Mouse (Mus musculus) neural tube, embryonic 13.5 days (tissue): ENCODE measurements around the gene H2-Q1. TPM values are rescaled to one million over a fixed set of nuclear protein-coding genes. Genes with fewer than 3 reads are reported as not detected.
"Not testable (repeated sequence)": the region's sequence is repeated elsewhere in the genome, so short reads cannot be mapped to it uniquely, and the experiment has no call there.

ENCODE experiments used
- ATAC-seq: fragments of 200-750 bp; cut with Nextera tagmentation; 2 replicates; pipeline ENCODE4 v1.8.0; 2017; ENCODE audit warnings: low read depth, mild to moderate bottlenecking, moderate TSS enrichment, moderate library complexity
- H3K27ac ChIP-seq: fragments of 300-500 bp; sonication (generic); replicated peaks from 2 replicates; pipeline ENCODE4 v1.5.1; 2015; ENCODE audit warnings: moderate library complexity, mild to moderate bottlenecking, inconsistent platforms
- H3K27me3 ChIP-seq: fragments of 300-500 bp; sonication (generic); 2 replicates; pipeline ENCODE4 v1.6.1; 2015; ENCODE audit warnings: mild to moderate bottlenecking, inconsistent platforms
- H3K36me3 ChIP-seq: fragments of 300-500 bp; sonication (generic); 2 replicates; pipeline ENCODE4 v1.6.1; 2015; ENCODE audit warnings: mild to moderate bottlenecking, inconsistent platforms
- H3K4me1 ChIP-seq: fragments of 300-500 bp; sonication (generic); replicated peaks from 2 replicates; pipeline ENCODE4 v1.6.1; 2015; ENCODE audit warnings: inconsistent platforms
- H3K4me2 ChIP-seq: fragments of 300-500 bp; sonication (generic); 2 replicates; pipeline ENCODE4 v1.6.1; 2015; ENCODE audit warnings: inconsistent platforms, mild to moderate bottlenecking, moderate library complexity
- H3K4me3 ChIP-seq: fragments of 300-500 bp; sonication (generic); 2 replicates; pipeline ENCODE4 v1.5.1; 2015; ENCODE audit warnings: mild to moderate bottlenecking, inconsistent platforms
- H3K9ac ChIP-seq: fragments of 300-500 bp; sonication (generic); 2 replicates; pipeline ENCODE4 v1.6.1; 2015; ENCODE audit warnings: moderate library complexity, mild to moderate bottlenecking, inconsistent platforms
- H3K9me3 ChIP-seq: fragments of 300-500 bp; sonication (generic); 2 replicates; pipeline ENCODE4 v1.6.1; 2016; ENCODE audit warnings: inconsistent platforms
- WGBS: fragments of 180-500 bp; shearing (Covaris S2); methylation state at CpG from one replicate; pipeline ENCODE4 v1.1.7; 2015; 5-methylcytosine and 5-hydroxymethylcytosine counted together
- polyA plus RNA-seq: library from polyadenylated mRNA; unstranded; fragments of >200 nt; fragmentation: Nextera tagmentation; extraction: Ambion mirVana; gene quantifications from 2 replicates; pipeline ENCODE4 v1.2.1, GENCODE M21; 2015

H2-Q1 gene
- polyA plus RNA-seq, 1 experiment from 2014 or later = 0.22 TPM

DNA sequence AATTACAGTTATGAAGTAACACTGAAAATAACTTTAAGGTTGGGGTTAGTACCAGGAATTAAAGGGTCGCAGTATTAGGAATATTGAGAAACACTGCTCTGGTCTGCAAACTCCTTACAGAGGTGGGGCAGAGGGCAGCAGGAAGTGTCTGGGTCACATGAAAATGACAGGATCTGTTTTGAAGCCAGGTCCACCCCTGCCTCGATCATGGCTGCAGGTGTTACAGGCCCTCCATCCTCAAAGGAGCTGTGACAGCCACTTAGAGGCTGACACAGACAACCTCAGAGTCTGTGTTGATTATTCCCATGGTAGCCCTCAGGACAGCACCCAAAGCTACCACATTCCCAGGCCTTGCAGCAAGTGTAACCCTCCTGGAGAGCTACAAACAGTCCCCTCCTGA is 16.9 kb upstream of the H2-Q1 start:
- WGBS = 88% methylated on average over 2 of the region's 2 CpGs
- no peak for ATAC-seq
- H3K27ac ChIP-seq = no peak overlapping the region

DNA sequence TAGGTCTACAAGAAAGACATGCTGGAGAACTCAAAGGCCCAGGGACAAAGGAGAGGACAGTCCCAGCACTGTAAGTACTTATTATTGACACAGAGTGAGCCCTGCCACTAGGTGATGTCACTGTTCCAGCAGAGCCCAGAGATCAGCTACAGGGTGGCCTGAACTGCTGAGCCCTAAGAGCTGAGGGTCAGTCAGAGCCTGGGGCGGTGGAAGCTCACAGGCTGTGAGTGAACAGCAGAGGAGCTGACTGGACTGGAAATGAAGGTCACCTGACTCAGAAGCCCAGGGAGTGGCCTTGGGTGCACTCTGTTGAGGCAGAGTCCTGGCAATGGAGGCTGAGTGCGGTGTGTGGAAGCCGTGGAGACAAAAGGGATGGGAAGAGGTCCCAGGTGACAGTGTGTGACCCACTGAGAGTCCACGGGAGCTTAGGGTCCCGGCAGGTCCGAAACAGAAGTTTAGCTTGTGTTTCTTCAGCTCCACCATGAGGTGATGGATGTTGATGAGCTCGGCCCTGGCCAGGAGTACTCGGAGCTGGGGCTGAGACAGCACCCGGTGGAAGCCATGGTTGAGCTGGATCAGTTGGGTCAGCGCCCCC is 16.4 kb upstream of the H2-Q1 start:
- H3K4me2 ChIP-seq = no peak overlapping the region
- WGBS = 87% methylated on average over 10 of the region's 10 CpGs
- H3K4me1 ChIP-seq = no peaks in the 10 kb centered on the region
- no peak for ATAC-seq
- H3K27ac ChIP-seq = no peak overlapping the region
- no peak overlapping the region for H3K9ac ChIP-seq
- no peaks in the 10 kb centered on the region for H3K36me3 ChIP-seq
- no peaks in the 10 kb centered on the region for H3K9me3 ChIP-seq
- H3K4me3 ChIP-seq = no peak overlapping the region
- 0 out of 2 replicates have a peak, but pooled peaks cover 12% of the 10 kb centered on the region for H3K27me3 ChIP-seq

More for the DNA sequence above, 16.9 kb upstream of the H2-Q1 start:
- Histone ChIP-seq H3K9me3 (no peaks in the 10 kb centered on the region), H3K4me2 (no peak overlapping the region), H3K4me3 (no peak overlapping the region), H3K9ac (no peak overlapping the region), H3K4me1 (no peaks in the 10 kb centered on the region), H3K36me3 (no peaks in the 10 kb centered on the region), H3K27me3 (0 out of 2 replicates have a peak, but pooled peaks cover 6% of the 10 kb centered on the region)

DNA sequence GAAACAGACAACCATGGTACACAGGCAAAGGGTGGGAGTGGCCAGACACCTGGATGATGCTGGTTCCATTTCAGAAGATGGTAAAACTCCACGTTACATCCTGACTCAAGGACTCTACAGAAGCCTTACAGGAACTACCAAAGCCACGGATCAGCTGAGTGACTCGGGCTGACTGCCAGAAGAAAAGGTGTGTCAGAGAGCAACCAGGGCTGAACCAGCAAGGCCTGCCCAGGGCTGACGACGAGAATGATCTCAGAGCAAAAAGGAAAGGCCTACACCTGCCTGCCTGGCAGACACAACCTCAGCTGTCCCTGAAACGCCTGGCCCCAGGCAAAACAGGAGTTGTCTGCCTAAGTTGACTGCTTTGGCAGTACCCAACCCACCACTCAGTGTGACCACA is 15.7 kb upstream of the H2-Q1 start:
- ATAC-seq = no peak
- H3K4me2 ChIP-seq = no peak overlapping the region
- H3K27me3 ChIP-seq = 0 out of 2 replicates have a peak, but pooled peaks cover 16% of the 10 kb centered on the region
- H3K9ac ChIP-seq = no peak overlapping the region
- no peak overlapping the region for H3K27ac ChIP-seq
- no peaks in the 10 kb centered on the region for H3K9me3 ChIP-seq
- H3K36me3 ChIP-seq = no peaks in the 10 kb centered on the region
- no peak overlapping the region for H3K4me3 ChIP-seq
- H3K4me1 ChIP-seq = no peaks in the 10 kb centered on the region
- WGBS = 78% methylated on average over 6 of the region's 6 CpGs

DNA sequence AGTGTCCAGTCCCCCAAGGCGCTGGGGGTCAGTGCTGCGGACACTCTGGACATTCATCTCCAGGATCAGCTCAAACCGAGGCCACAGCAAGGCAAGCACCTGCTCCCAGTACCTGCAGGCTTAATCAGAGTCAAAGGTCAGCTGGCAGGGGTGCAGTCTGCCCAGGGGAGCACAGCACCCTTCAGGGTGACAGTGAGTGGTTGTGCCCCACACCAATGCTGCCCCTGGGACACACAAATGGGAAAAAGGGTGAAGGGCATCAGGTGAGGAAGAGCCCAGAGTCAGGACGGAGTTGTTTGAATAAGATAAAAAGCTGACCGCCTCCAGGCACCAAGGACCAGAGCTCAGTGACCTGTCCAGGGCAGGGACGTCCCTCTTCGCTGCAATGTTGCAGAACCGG is 15.3 kb upstream of the H2-Q1 start:
- not testable (repeated sequence) for H3K9me3 ChIP-seq, H3K4me2 ChIP-seq, H3K4me1 ChIP-seq, H3K4me3 ChIP-seq, H3K27ac ChIP-seq, H3K36me3 ChIP-seq, ATAC-seq, H3K9ac ChIP-seq
- WGBS = 87% methylated on average over 8 of the region's 8 CpGs
- H3K27me3 ChIP-seq = 0 out of 2 replicates have a peak, but pooled peaks cover 16% of the 10 kb centered on the region

DNA sequence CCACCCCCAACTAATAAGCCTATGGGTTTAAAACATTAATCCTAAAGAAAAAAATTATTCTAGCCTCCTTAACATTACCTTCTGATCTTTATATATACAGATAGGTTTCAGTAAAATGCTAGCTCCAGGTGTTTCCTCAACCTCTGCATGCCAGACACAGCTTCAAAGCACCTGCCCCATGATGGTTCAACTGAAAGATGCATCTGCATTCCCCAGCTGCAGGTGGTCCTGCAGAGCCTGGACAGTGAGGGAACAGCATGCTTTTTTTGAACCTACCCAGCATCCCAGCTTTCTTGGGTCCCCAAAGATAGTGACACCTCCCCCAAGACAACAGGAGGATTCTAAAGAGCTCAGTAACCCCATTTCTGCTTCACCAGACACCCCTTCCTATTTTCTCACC is 1.5 kb upstream of the H2-Q1 start:
- Histone ChIP-seq H3K36me3 (no peaks in the 10 kb centered on the region), H3K4me1 (peaks cover 9% of the 10 kb centered on the region), H3K9ac (no peak overlapping the region), H3K9me3 (no peaks in the 10 kb centered on the region), H3K27ac (no peak overlapping the region), H3K4me2 (no peak overlapping the region), H3K4me3 (no peak overlapping the region), H3K27me3 (peaks cover 60% of the 10 kb centered on the region)
- no peak for ATAC-seq

DNA sequence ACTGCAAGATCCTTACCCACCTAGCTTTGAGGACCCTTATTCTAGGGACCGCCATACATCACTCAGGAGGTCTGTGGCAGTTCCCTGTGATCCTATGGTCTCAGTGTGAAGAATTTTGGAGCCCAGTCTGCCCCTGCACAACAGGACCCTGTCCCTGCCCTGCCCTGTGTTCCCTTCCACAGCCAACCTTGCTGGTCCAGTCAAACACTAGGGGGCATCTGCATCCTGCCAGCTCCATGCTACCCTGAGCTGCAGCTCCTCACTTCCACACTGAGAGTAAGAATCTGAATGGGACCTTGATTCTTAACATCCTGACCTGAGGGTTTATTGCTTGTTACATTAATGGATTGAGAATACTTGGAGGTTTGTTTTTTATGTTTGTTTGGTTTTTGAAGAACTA is 4.9 kb downstream of the H2-Q1 start:
- not testable (repeated sequence) for H3K36me3 ChIP-seq, ATAC-seq, H3K4me3 ChIP-seq, H3K4me2 ChIP-seq, H3K4me1 ChIP-seq, H3K9me3 ChIP-seq, H3K9ac ChIP-seq, H3K27ac ChIP-seq
- peaks cover 35% of the 10 kb centered on the region for H3K27me3 ChIP-seq
- WGBS = 72% methylated on average over 1 of the region's 1 CpGs

DNA sequence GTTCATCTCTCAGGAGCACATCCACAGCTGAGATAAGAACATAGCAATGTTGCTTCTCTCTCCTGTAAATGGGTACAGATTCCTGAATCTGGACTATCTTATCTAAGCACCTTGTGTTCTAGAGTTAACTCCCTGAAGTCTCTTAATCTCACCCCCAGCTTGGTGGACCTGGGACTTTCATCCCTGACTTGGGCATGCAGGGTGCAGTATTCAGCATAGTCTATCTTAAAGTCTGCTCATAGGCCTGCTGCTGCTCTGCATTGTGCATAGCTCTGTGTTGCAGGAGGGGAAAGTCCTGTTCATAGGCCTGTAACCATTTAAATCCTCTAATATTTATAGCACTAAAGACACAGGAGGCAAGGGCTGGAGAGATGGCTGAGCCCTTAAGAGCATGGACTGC is 5.8 kb downstream of the H2-Q1 start:
- H3K9ac ChIP-seq, H3K27ac ChIP-seq, ATAC-seq, H3K4me1 ChIP-seq, H3K4me3 ChIP-seq, H3K9me3 ChIP-seq, H3K36me3 ChIP-seq, H3K4me2 ChIP-seq: not testable (repeated sequence)
- peaks cover 26% of the 10 kb centered on the region for H3K27me3 ChIP-seq

DNA sequence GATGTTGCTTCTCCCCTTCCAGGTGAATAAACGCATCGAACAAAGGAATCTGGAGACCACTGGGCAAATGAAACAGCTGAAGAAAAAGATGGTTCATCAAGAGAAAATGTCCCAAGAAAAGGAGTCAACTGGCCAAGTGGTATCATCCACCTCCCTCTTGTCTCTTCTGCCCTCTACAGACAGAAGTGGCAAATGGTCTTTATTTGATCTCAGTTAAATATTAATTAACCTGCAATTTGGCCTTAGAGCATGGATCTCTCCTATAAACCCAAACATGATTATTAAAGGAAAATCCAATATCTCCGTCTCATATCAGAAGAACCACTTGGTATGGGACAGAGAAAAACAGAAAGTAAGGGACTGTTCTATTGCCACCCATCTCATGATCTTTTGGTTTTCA is 9.5 kb downstream of the H2-Q1 start:
- WGBS = 61% methylated on average over 3 of the region's 3 CpGs
- H3K27ac ChIP-seq, H3K4me3 ChIP-seq, ATAC-seq, H3K27me3 ChIP-seq, H3K4me1 ChIP-seq, H3K9ac ChIP-seq, H3K36me3 ChIP-seq, H3K4me2 ChIP-seq, H3K9me3 ChIP-seq: not testable (repeated sequence)

DNA sequence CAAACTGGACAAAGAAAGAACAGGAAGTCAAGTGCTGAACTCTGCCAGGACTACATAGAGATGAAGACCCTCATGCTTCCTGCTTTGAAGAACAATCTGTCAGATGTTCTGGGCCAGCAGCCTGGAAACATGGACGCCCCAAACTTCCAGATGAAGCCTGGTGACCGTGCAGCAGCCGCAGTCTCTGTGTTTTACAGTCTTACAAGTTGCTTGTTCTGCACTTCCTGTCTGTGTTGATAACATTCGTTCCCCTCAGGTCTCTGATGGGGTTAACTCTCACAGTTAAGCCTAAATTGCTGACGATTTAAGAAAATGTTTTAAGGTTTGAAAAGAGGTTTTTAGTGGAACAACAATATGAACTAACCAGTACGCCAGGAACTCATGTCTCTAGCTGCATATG is 11.3 kb downstream of the H2-Q1 start:
- H3K36me3 ChIP-seq, H3K4me3 ChIP-seq, H3K27ac ChIP-seq, H3K4me1 ChIP-seq, H3K9me3 ChIP-seq, H3K27me3 ChIP-seq, ATAC-seq, H3K9ac ChIP-seq, H3K4me2 ChIP-seq: not testable (repeated sequence)
- WGBS = 78% methylated on average over 6 of the region's 6 CpGs

DNA sequence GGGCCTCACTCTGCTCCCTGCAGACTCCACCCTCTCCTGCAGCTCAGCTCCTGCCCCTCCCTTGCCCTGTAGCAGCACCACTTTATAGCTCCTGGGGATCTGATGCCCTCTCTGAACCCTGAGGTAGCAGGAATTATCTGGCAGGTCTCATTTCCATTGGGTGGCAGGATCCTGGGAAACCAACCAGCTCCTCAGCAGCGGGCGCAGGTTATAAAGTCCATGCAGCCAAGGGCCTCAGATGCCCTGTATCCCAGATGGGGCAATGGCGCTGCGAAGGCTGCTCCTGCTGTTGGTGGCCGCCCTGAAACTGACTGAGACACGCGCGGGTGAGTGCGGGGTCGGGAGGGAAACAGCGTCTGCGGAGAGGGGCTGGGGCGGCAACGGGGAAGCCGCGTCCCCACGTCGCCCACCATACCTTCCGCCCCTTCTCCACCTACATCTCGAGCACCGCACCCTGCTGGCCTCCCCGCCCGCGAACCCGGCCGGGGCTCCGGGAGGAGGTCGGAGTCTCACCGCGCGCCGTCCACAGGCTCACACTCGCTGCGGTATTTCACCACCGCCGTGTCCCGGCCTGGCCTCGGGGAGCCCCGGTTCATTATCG is 22.0 kb downstream of the H2-Q1 start, which contains the start of gene H2-Q2:
Gene H2-Q2, plus strand, starts transcription at position 172 of the 601 bp plus-strand sequence.
- H3K9ac ChIP-seq = peak within 1 kb of the TSS; percentile 60

DNA sequence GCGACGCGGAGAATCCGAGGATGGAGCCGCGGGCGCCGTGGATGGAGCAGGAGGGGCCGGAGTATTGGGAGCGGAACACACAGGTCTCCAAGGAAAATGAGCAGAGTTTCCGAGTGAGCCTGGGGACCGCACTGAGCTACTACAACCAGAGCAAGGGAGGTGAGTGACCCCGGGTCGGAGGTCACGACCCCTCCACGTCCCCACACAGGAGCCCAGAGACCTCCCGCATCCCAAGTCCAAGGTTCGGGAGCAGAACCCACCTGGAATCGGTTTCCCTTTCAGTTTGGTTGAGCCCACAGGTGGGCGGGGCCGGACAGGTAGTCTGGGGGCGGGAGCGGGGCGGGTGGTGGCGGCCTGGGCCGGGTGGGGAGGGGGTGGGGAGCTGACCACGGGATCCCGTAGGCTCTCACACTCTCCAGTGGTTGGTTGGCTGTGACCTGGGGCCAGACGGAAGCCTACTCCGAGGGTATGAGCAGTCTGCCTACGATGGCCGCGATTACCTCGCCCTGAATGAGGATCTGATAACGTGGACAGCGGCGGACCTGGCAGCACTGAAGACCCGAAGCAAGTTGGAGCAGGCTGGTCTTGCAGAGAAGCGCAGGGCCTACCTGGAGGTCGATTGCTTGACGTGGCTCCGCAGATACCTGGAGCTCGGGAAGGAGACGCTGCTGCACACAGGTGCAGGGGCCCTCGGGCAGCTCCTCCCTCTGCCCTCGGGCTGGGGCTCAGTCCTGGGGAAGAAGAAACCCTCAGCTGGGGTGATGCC is 22.7 kb downstream of the H2-Q1 start:
- no peak overlapping the region for H3K27ac ChIP-seq
- no peaks in the 10 kb centered on the region for H3K36me3 ChIP-seq
- H3K27me3 ChIP-seq = peaks cover 63% of the 10 kb centered on the region
- H3K9me3 ChIP-seq = no peaks in the 10 kb centered on the region
- H3K9ac ChIP-seq = peak overlapping the region; percentile 60
- peak; percentile 36; the same call in 1 of the 2 replicates for ATAC-seq
- peaks cover 11% of the 10 kb centered on the region for H3K4me1 ChIP-seq
- H3K4me2 ChIP-seq = peak overlapping the region; percentile 71
- H3K4me3 ChIP-seq = peak overlapping the region; percentile 42
- 4% methylated on average over 46 of the region's 46 CpGs for WGBS

More for the DNA sequence above, 22.0 kb downstream of the H2-Q1 start, which contains the start of gene H2-Q2:
- Histone ChIP-seq H3K27ac (no peak within 1 kb of the TSS), H3K36me3 (no peaks in the 10 kb centered on the region), H3K4me3 (peak within 1 kb of the TSS; percentile 42), H3K4me2 (peak within 1 kb of the TSS; percentile 71), H3K9me3 (no peaks in the 10 kb centered on the region), H3K27me3 (peaks cover 64% of the 10 kb centered on the region), H3K4me1 (peaks cover 11% of the 10 kb centered on the region)
- WGBS = 1% methylated on average over 38 of the region's 40 CpGs
- 0 out of 2 replicates have a peak, but pooled peaks have one; percentile 27 for ATAC-seq

DNA sequence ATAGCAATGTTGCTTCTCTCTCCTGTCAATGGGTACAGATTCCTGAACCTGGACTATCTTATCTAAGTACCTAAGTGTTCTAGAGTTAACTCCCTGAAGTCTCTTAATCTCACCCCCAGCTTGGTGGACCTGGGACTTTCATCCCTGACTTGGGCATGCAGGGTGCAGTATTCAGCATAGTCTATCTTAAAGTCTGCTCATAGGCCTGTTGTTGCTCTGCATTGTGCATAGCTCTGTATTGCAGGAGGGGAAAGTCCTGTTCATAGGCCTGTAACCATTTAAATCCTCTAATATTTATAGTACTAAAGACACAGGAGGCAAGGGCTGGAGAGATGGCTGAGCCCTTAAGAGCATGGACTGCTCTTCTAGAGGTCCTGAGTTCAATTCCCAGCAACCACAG is 27.5 kb downstream of the H2-Q1 start:
- H3K27me3 ChIP-seq = peaks cover 33% of the 10 kb centered on the region
- not testable (repeated sequence) for H3K36me3 ChIP-seq, H3K4me2 ChIP-seq, H3K4me3 ChIP-seq, H3K27ac ChIP-seq, ATAC-seq, H3K4me1 ChIP-seq, H3K9me3 ChIP-seq, H3K9ac ChIP-seq
